Comparison of ENCODE assay signal across 20 mouse cellular contexts in genomic region chr14:48710871-48711370, GRCm38 (mm10). TPM values are rescaled to one million over a fixed set of nuclear protein-coding genes. Genes with fewer than 3 reads are reported as not detected.
DNase-seq lines count a peak whose midpoint lies in the region; ATAC-seq and TF ChIP-seq lines count a peak whose summit lies in the region.
"Had no signal": no experiment of that assay in that cellular context is flagged by ENCODE, and none has a peak within 500 bp of the region (broad histone marks: within the 10 kb centered on the region; RNA-seq: fewer than 3 reads in every experiment).

No protein-coding gene starts in this region.

- H3K4me1 ChIP-seq in hindbrain, postnatal 0 days (ENCODE audit: insufficient read depth, low read length): peaks cover 5% of the 10 kb centered on the region; the same call in 1 of the 2 replicates
- peaks cover 5% of the 10 kb centered on the region; the same call in 1 of the 2 replicates for H3K4me1 ChIP-seq in neural tube, embryonic 15.5 days
- no peaks in the 10 kb centered on the region for H3K4me1 ChIP-seq in lung, postnatal 0 days (ENCODE audit: insufficient read depth, low read depth, low read length)

- H3K4me3 ChIP-seq in hindbrain, postnatal 0 days (ENCODE audit: low read length): no peak overlapping the region; the same call in 1 of the 2 replicates
- H3K4me3 ChIP-seq in neural tube, embryonic 15.5 days (replicated peaks): no peak overlapping the region
- no peak overlapping the region for H3K4me3 ChIP-seq in lung, postnatal 0 days (ENCODE audit: low read depth, low read length)
- H3K4me3 ChIP-seq: erythroblast, embryonic 14.5 days; limb, embryonic 10.5 days; stomach, embryonic 15.5 days had no signal

- DNase-seq in layer of hippocampus, postnatal 10 days (ENCODE audit: low spot score in 2 of 2): peak; percentile 7 to 12
- no peak for DNase-seq in layer of hippocampus, adult 8-10 months (ENCODE audit: low spot score in 2 of 2)
- peak; percentile 15 to 30 for DNase-seq in cerebellum, postnatal 36 days
- DNase-seq in hindbrain, postnatal 0 days (ENCODE audit: low spot score): peak; percentile 76
- DNase-seq in layer of hippocampus, postnatal 14 days (ENCODE audit: low spot score in 2 of 2): no peak
- no peak for DNase-seq in urinary bladder, postnatal 25 days (ENCODE audit: low spot score)
- DNase-seq in lung, postnatal 0 days (ENCODE audit: low spot score): no peak
- DNase-seq: adrenal gland, adult 8-10 months; kidney, adult 18-20 months; right cerebral cortex, postnatal 25 days; thymus, postnatal 36 days had no signal

- H3K9me3 ChIP-seq in hindbrain, postnatal 0 days (ENCODE audit: low read length): no peaks in the 10 kb centered on the region
- H3K9me3 ChIP-seq in neural tube, embryonic 15.5 days (replicated peaks): no peaks in the 10 kb centered on the region
- H3K9me3 ChIP-seq in lung, postnatal 0 days (ENCODE audit: low read length): no peaks in the 10 kb centered on the region
- H3K9me3 ChIP-seq: limb, embryonic 10.5 days; stomach, embryonic 15.5 days had no signal

- no peak for TF ChIP-seq CTCF in hindbrain, postnatal 0 days (IDR thresholded peaks at IDR 0.05; ENCODE audit: low read depth)
- TF ChIP-seq CTCF in lung, postnatal 0 days (IDR thresholded peaks at IDR 0.05): no peak

- peak overlapping the region; percentile 64; the same call in 1 of the 2 replicates for H3K27ac ChIP-seq in hindbrain, postnatal 0 days
- H3K27ac ChIP-seq in neural tube, embryonic 15.5 days (replicated peaks): 0 out of 2 replicates have a peak overlapping the region, but pooled peaks have one; percentile 49
- no peak overlapping the region for H3K27ac ChIP-seq in lung, postnatal 0 days (ENCODE audit: low read length)
- H3K27ac ChIP-seq: limb, embryonic 10.5 days; stomach, embryonic 15.5 days had no signal

- no peaks in the 10 kb centered on the region for H3K36me3 ChIP-seq in hindbrain, postnatal 0 days (ENCODE audit: insufficient read depth, low read length)
- H3K36me3 ChIP-seq in neural tube, embryonic 15.5 days: no peaks in the 10 kb centered on the region
- H3K36me3 ChIP-seq in lung, postnatal 0 days (ENCODE audit: insufficient read depth, low read length): no peaks in the 10 kb centered on the region
- H3K36me3 ChIP-seq: limb, embryonic 10.5 days; stomach, embryonic 15.5 days had no signal

- TF ChIP-seq EP300 in lung, postnatal 0 days (IDR thresholded peaks at IDR 0.05): no peak

- ATAC-seq in hindbrain, postnatal 0 days: peak; percentile 75
- peak; percentile 53; the same call in 1 of the 2 replicates for ATAC-seq in neural tube, embryonic 15.5 days (ENCODE audit: low FRiP score)
- no peak for ATAC-seq in lung, postnatal 0 days

- 51% methylated on average over 13 of the region's 13 CpGs for WGBS in hindbrain, postnatal 0 days
- 68% methylated on average over 13 of the region's 13 CpGs for WGBS in neural tube, embryonic 15.5 days
- WGBS in lung, postnatal 0 days: 81% methylated on average over 13 of the region's 13 CpGs

- no peak overlapping the region for H3K9ac ChIP-seq in hindbrain, postnatal 0 days (replicated peaks; ENCODE audit: low read length)
- no peak overlapping the region for H3K9ac ChIP-seq in neural tube, embryonic 15.5 days (replicated peaks)
- H3K9ac ChIP-seq in lung, postnatal 0 days (replicated peaks; ENCODE audit: low read depth): no peak overlapping the region
- H3K9ac ChIP-seq: stomach, embryonic 15.5 days had no signal

- H3K4me2 ChIP-seq in hindbrain, postnatal 0 days (ENCODE audit: low read depth, low read length): peak overlapping the region; percentile 60
- no peak overlapping the region for H3K4me2 ChIP-seq in neural tube, embryonic 15.5 days
- H3K4me2 ChIP-seq in lung, postnatal 0 days (replicated peaks; ENCODE audit: low read depth, low read length): no peak overlapping the region
- H3K4me2 ChIP-seq: stomach, embryonic 15.5 days had no signal

- peaks cover 10% of the 10 kb centered on the region for H3K27me3 ChIP-seq in hindbrain, postnatal 0 days (ENCODE audit: insufficient read depth, low read length)
- peaks cover 39% of the 10 kb centered on the region for H3K27me3 ChIP-seq in neural tube, embryonic 15.5 days (replicated peaks)
- H3K27me3 ChIP-seq in lung, postnatal 0 days (replicated peaks; ENCODE audit: insufficient read depth, low read length): peaks cover 15% of the 10 kb centered on the region

RNA-seq across cellular contexts. Expression of gene Otx2, which starts 37.3 kb away (rescaled TPM):
- total RNA-seq in layer of hippocampus, postnatal 10 days (2021): 1 to 10 TPM in 1 of 2 experiments, under 1 TPM in 1; 0.74 to 3.1 TPM
- total RNA-seq in layer of hippocampus, adult 8-10 months (2022): 1 to 10 TPM in 3 of 4 experiments, under 1 TPM in 1; 0.63 to 1.6 (median 1.2) TPM
- 27.6 and 48.4 TPM in 2 replicates for total RNA-seq in hindbrain, postnatal 0 days (2014; rRNA removed)
- polyA plus RNA-seq in hindbrain, postnatal 0 days (2015; fragmentation: Nextera tagmentation; extraction: Ambion mirVana): 31.1 and 33.2 TPM in 2 replicates
- 0.14 TPM in 1 of 2 replicates, not detected in the other for polyA plus RNA-seq in neural tube, embryonic 15.5 days (2015; fragmentation: Nextera tagmentation; extraction: Ambion mirVana)
- total RNA-seq in layer of hippocampus, postnatal 14 days (2021): 10 to 100 TPM in 1 of 2 experiments, 1 to 10 TPM in 1; 2.8 to 10.2 TPM
- not detected in 2 replicates for polyA plus RNA-seq in lung, postnatal 0 days (2015; fragmentation: Nextera tagmentation; extraction: Ambion mirVana)
- total RNA-seq: adrenal gland, adult 8-10 months; megakaryocyte progenitor cell, adult 5-6 weeks; neutrophil, adult 5-6 weeks had no signal
- polyA plus RNA-seq: erythroblast, embryonic 14.5 days; gonadal fat pad, adult 2 months; heart, postnatal 0 days; limb, embryonic 10.5 days; liver, embryonic 16.5 days had no signal

Comparison
In these comparisons a context has a peak if more than half of its experiments do, and no peak if none do; other contexts are left out.
1. DNase-seq: peak in layer of hippocampus, postnatal 10 days (2 of 2), cerebellum, postnatal 36 days (2 of 2) and hindbrain, postnatal 0 days (single experiment); none in layer of hippocampus, adult 8-10 months (0 of 2), layer of hippocampus, postnatal 14 days (0 of 2), urinary bladder, postnatal 25 days (single experiment) and lung, postnatal 0 days (single experiment).